Mouse (Mus musculus): ENCODE results near the gene Spatc1l.

Gene Spatc1l

GRCm38 (mm10) chr10:76596338-76596737 lies 34.3 kb downstream of the Spatc1l start:
- DNase-seq (ENCODE audit: low read depth, low spot score): no peak

- DNase-seq (ENCODE audit: low read depth, low spot score): no peak
Observed at GRCm38 (mm10) chr10:76602690-76603089, 40.6 kb downstream of the Spatc1l start.

- no peak for DNase-seq (ENCODE audit: low read depth, low spot score)
Observed at GRCm38 (mm10) chr10:76612473-76612872, 50.4 kb downstream of the Spatc1l start.

Data from CD4-positive, CD25-positive, alpha-beta regulatory T cell, adult 2 months (primary cell).